Mouse (Mus musculus) E14TG2a.4 (cell line): ENCODE measurements around the gene Emc7.
A peak's percentile ranks its signal among the peaks of the same experiment; 100 is the strongest.

Experiments
- H3K27me3 ChIP-seq: 2 replicates; pipeline ENCODE4 v1.6.1; 2014; ENCODE audit warnings: low read length, control low read depth; ENCODE audit not compliant: insufficient read depth
- H3K36me3 ChIP-seq: 2 replicates; pipeline ENCODE4 v1.6.1; 2014; ENCODE audit warnings: low read length, control low read depth; ENCODE audit not compliant: insufficient read depth
- H3K4me1 ChIP-seq: replicated peaks from 2 replicates; pipeline ENCODE4 v1.6.1; 2014; ENCODE audit warnings: low read depth, low read length, control low read depth
- H3K4me3 ChIP-seq: replicated peaks from 2 replicates; pipeline ENCODE4 v1.5.1; 2014; ENCODE audit warnings: mild to moderate bottlenecking, low read length
- H3K9me3 ChIP-seq: 2 replicates; pipeline ENCODE4 v1.6.1; 2014; ENCODE audit warnings: low read length, control low read depth
- CTCF ChIP-seq: conservative IDR thresholded peaks from 2 replicates; pipeline ENCODE4 v1.5.1; 2014; ENCODE audit warnings: low read length
- NANOG ChIP-seq: IDR thresholded peaks from 2 replicates; pipeline ENCODE4 v1.6.1; 2014; ENCODE audit warnings: borderline replicate concordance, low read length, mixed read lengths
- POU5F1 ChIP-seq: IDR thresholded peaks from 2 replicates; pipeline ENCODE4 v1.6.1; 2014; ENCODE audit warnings: low read length, borderline replicate concordance

Gene Emc7

GRCm38 (mm10) chr2:112484886-112485285 lies 30.1 kb downstream of the Emc7 start:
- 0 out of 2 replicates have a peak, but pooled peaks cover 3% of the 10 kb centered on the region for H3K27me3 ChIP-seq
- TF ChIP-seq CTCF (no peak), POU5F1 (no peak), NANOG (no peak)
- H3K36me3 ChIP-seq: no peaks in the 10 kb centered on the region

GRCm38 (mm10) chr2:112490483-112491196 lies 35.8 kb downstream of the Emc7 start:
- Histone ChIP-seq H3K4me3 (no peak overlapping the region), H3K27me3 (0 out of 2 replicates have a peak, but pooled peaks cover 3% of the 10 kb centered on the region), H3K4me1 (peaks cover 24% of the 10 kb centered on the region), H3K36me3 (no peaks in the 10 kb centered on the region), H3K9me3 (no peaks in the 10 kb centered on the region)
- TF ChIP-seq NANOG: no peak
- TF ChIP-seq CTCF: no peak
- TF ChIP-seq POU5F1: no peak

More at GRCm38 (mm10) chr2:112484886-112485285, 30.1 kb downstream of the Emc7 start:
- H3K9me3 ChIP-seq: no peaks in the 10 kb centered on the region
- no peaks in the 10 kb centered on the region for H3K4me1 ChIP-seq
- no peak overlapping the region for H3K4me3 ChIP-seq

- Histone ChIP-seq H3K4me1 (peaks cover 33% of the 10 kb centered on the region), H3K27me3 (no peaks in the 10 kb centered on the region), H3K36me3 (no peaks in the 10 kb centered on the region), H3K4me3 (no peak overlapping the region), H3K9me3 (no peaks in the 10 kb centered on the region)
- TF ChIP-seq CTCF: no peak
- TF ChIP-seq POU5F1: no peak
- no peak for TF ChIP-seq NANOG
These were observed 36.8 kb downstream of the Emc7 start for GRCm38 (mm10) chr2:112491629-112492028.

GRCm38 (mm10) chr2:112492431-112492855 lies 37.6 kb downstream of the Emc7 start:
- H3K4me1 ChIP-seq: peaks cover 40% of the 10 kb centered on the region
- TF ChIP-seq POU5F1 (no peak), NANOG (no peak), CTCF (no peak)
- no peaks in the 10 kb centered on the region for H3K9me3 ChIP-seq
- no peaks in the 10 kb centered on the region for H3K27me3 ChIP-seq
- no peaks in the 10 kb centered on the region for H3K36me3 ChIP-seq
- peak overlapping the region; percentile 79 for H3K4me3 ChIP-seq

GRCm38 (mm10) chr2:112492856-112493538 lies 38.2 kb downstream of the Emc7 start, which contains the start of gene Aven:
Gene Aven (plus strand): TSS chr2:112492964.
- TF ChIP-seq POU5F1 (no peak), NANOG (no peak), CTCF (no peak)
- Histone ChIP-seq H3K4me3 (peak within 1 kb of the TSS; percentile 79), H3K4me1 (peaks cover 42% of the 10 kb centered on the region), H3K36me3 (no peaks in the 10 kb centered on the region), H3K27me3 (no peaks in the 10 kb centered on the region), H3K9me3 (no peaks in the 10 kb centered on the region)

- TF ChIP-seq POU5F1 (no peak), NANOG (no peak), CTCF (no peak)
- no peaks in the 10 kb centered on the region for H3K36me3 ChIP-seq
- peaks cover 48% of the 10 kb centered on the region for H3K4me1 ChIP-seq
- H3K9me3 ChIP-seq: no peaks in the 10 kb centered on the region
- H3K27me3 ChIP-seq: no peaks in the 10 kb centered on the region
- H3K4me3 ChIP-seq: peak overlapping the region; percentile 79
These were observed 38.9 kb downstream of the Emc7 start for GRCm38 (mm10) chr2:112493539-112494260.

GRCm38 (mm10) chr2:112497851-112498250 lies 43.1 kb downstream of the Emc7 start:
- TF ChIP-seq NANOG: no peak
- TF ChIP-seq CTCF: no peak
- no peak for TF ChIP-seq POU5F1
- Histone ChIP-seq H3K27me3 (no peaks in the 10 kb centered on the region), H3K4me3 (peak overlapping the region; percentile 3; the same call in 1 of the 2 replicates), H3K36me3 (no peaks in the 10 kb centered on the region), H3K9me3 (no peaks in the 10 kb centered on the region), H3K4me1 (peaks cover 70% of the 10 kb centered on the region)

GRCm38 (mm10) chr2:112501209-112501608 lies 46.4 kb downstream of the Emc7 start:
- no peaks in the 10 kb centered on the region for H3K9me3 ChIP-seq
- TF ChIP-seq POU5F1 (no peak), CTCF (peak; percentile 27), NANOG (no peak)
- H3K4me3 ChIP-seq: 0 out of 2 replicates have a peak overlapping the region, but pooled peaks have one; percentile 27
- H3K36me3 ChIP-seq: no peaks in the 10 kb centered on the region
- peaks cover 56% of the 10 kb centered on the region for H3K4me1 ChIP-seq
- no peaks in the 10 kb centered on the region for H3K27me3 ChIP-seq
